Mouse (Mus musculus) c-Kit-positive CD71-negative TER-119-negative erythroid progenitor cells, embryonic 14.5 days (primary cell): ENCODE results near the gene 2310033P09Rik.
"Not testable (repeated sequence)": the region's sequence is repeated elsewhere in the genome, so short reads cannot be mapped to it uniquely, and the experiment has no call there.

ENCODE experiments used
- DNase-seq: peaks from one replicate; pipeline ENCODE4 v3.0.0-alpha.2; 2013; ENCODE audit warnings: low read depth

Gene 2310033P09Rik

DNA sequence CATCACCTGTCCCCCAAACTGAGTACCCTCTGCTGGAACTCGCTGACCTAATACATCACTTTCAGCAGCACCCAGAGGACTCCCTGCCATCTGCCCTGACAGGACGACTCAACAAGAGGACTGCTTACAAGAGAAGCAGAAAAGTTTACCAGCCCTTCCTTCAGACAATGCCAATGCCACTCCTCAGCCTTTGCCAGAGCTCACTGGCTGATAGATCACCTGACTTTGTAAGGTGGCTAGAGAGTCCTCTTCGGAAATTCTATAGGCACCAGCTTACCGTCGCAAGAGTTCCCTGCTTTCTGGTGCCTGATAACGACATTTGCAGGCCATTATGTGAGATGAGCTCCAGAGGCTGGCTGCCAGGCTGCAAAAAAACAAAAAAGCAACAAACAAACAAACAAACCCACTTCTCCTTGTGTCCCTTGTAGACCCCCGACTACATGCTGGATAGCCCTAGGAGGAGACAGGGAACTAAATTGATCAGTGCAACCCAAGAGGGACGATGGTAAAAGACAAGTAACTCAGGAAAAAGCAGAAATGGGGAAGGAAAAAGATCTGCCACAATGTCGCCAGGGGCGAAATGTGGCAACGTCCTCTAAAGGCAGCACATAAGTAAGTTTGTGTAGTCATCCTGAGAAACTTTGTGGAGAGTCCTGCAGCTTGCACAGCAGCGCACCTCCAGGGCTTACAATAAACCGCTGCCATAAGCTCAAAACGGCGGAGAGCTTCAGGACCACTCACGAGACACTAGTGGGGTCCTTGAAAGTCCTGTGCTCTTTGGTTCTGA lies 6.7 kb upstream of the 2310033P09Rik start:
- DNase-seq, result no peak

DNA sequence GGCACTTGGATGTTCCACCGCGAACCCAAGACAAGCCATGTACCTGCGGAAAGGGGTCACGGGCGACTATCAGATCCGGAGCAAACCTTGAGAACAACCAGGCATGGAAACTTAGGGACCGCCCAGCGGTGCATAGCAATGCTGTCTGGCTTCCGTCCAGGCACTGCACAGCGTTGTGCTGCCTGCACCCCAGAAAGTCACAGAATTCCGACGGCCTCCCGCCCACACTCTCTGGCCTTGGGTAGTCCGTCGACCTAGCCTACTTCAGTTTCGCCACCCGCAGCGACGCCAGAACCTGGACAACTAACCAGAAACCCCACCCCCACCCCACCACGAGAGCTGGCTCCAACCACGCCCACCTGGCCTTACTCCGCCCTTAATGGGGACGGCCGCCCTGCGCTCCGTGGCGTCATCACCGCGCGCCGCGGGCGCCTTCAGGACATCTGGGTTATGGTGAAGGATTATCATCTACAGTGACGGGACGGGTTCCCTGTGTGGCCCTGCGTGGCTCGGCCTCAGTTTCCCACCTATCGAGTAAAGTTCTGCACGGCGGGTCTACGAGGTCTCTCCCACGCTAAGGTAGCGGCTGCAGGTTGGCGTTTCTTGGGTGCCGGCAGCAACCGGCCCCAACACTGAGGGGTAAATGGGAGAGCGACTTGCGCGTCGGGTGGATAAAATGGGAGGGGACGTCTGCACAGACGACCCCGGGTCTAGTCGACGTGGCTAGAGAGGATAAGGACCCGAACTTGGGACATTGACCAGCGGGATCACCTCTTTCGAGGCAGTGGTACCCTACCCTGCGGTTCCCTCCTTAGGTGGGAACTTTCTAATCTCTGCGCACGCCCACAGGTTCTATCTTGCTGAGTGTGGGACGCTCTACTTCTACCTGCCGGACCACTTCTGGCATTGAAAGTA lies 5.8 kb upstream of the 2310033P09Rik start, which contains the start of gene Mrpl55:
Gene Mrpl55, plus strand, starts transcription at position 406 of the 915 bp plus-strand sequence.
- DNase-seq, result peak; percentile 79

DNA sequence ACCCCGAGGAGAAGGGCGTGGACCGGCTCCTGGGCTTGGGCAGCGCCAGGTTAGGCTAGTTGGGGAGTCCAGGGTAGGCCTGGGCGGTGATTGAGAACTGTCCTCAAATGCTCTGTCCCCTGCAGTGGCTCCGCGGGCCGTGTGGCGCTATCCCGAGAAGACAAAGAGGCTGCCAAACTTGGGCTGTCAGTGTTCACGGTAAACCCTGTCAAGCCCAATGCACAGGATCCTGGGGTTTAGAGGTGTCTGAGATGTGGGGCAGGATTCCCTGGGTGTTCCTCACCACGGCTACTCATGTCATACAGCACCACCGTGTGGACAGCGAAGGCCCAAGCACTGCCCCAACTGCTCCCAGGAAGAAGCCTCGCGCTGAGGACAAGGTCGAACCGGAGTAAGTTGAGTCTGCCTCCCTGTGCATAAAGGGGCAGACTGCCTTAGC lies 901 bp downstream of the 2310033P09Rik start:
- no peak for DNase-seq

DNA sequence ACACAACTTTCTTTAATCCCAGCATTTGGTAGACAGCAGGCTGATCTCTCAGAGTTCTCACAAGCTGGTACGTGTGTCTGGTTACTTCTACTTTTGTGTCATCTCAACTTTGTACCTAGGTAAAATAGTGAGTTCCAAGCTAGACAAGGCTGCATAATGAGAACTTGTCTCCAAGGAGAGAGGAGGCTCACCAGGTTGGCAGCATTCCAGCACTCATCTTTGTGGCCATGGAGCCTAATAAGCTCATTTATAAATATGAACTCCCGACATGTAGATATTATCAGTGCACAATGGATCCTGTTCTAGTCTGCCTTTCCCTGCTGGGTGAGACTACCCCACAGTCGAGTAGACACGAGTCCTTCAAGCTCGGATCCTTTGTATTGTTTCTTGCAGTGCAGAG lies 1.5 kb downstream of the 2310033P09Rik start:
- DNase-seq, result no peak

DNA sequence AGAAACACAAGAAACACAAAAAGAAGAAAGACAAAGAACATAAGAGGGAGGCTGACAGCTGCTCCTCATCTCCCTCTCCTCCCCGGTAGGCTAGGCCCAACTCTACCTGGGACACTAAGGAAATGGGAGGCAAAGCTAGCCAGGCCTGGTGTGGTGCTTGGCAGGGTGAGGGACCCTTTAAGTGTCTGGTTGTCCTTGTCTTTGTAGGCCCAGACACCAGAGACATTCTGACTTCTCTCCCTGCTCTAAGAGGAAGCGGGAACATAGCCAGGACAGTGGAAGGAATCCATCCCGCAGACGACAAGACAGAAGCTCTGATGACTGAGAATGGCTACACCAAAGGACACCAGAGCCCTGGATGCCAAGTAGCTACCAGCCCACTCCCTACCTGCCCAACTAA lies 1.9 kb downstream of the 2310033P09Rik start:
- DNase-seq, result no peak

DNA sequence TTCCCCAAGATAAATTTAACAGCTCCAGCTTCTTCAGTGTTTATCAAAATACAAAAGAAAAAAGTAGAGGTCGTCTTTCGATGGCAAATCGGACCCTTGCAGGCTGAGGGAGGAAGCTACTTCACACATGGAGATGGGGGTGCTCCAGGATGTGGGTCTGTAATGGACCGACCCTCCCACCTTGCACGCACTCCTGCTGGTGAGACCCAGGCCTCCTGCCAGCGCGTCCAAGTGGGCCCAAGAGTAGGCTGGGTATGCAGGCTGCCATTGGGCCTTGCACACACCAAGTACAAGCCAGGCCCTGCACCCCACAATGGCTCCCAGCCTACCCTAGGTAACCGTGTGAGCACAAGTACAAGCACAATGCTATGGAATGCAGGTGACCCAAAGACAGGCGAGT lies 3.4 kb downstream of the 2310033P09Rik start:
- not testable (repeated sequence) for DNase-seq

DNA sequence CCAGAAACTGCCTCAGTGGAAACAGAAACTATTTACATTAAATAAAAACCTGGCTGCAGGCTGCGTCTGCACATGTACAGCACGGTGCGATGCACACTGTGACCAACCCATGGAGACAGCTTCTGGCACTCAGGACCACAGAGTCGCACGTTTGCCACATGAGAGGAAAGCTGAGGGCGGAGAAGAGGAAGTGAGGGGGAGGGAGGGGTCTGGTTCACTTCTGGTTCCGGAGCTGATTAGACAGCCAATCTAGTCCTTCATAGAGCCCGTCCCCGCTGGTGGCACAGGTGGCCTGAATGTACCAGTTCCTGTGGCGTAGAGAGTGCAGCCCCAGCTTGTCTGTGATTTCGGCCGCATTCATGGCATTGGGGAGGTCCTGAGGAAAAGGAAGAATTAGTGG lies 4.2 kb downstream of the 2310033P09Rik start:
- DNase-seq, result not testable (repeated sequence)

DNA sequence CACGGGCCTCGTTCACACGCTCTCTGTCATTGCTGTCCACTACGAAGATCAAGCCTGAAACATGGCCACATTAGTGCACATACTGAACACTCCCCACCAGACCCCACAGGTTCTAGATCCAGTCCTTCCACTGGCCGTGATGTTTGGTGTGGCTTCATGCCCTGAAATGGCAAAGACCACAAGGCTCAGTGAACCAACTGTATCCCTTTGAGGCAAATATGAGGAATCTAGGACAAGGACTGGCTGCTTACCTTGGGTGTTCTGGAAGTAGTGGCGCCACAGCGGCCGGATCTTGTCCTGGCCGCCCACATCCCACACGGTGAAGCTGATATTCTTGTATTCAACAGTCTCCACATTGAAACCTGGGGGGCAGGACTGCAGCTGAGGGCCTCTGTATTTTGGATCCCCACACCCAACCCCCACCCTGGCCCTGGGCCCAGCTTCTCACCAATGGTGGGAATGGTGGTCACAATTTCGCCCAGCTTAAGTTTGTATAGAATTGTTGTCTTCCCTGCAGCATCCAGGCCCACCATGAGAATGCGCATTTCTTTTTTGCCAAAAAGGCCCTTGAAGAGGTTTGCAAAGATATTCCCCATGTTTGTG lies 4.9 kb downstream of the 2310033P09Rik start:
- DNase-seq, result no peak

DNA sequence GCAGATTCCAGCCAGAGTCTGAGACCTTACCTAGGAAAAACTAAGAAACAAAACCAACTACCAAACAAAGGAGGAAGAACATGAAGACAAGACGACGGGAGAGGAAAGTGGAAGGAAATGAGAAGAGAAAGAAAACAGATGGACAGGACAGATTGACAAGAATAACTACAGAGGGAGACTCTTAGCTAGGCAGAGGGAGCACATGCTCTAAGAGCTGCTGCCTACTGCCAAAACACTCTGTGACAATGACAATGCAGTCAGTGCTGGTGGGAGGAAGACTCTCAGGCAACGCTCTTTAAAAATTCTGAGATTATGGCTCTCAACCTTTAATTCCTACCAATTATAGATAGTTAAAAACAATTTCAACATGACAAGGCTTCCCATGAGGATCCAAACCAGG lies 8.8 kb downstream of the 2310033P09Rik start:
- DNase-seq, result no peak

DNA sequence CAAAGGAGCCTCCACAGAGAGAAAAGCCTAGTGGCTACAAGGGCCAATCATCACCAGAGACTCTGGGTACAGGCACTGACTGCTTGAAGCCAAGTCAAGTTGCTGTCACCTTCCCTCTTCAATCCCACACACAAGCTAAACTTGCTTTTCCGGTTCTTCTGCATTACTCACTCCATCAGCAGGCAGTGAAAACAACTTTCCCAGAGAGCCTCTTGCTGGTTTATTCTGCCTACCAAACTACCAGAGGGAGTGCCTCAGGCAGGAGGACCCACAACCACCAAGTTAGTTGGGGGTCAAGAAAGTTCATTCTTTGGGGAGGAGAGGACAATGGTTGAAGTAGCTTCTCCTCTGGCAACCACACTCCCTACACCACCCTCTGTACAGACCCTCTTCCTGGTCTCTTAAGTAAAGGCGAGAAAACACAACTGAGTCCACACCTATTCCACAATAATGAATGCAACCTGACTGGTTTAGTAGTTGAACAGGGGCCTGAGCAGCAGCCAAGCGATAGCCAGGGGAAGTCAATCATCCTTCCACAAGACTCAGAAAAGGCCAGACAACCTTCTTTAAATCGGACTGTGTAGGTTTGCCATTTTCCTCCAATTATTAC lies 10.4 kb downstream of the 2310033P09Rik start:
- no peak for DNase-seq

DNA sequence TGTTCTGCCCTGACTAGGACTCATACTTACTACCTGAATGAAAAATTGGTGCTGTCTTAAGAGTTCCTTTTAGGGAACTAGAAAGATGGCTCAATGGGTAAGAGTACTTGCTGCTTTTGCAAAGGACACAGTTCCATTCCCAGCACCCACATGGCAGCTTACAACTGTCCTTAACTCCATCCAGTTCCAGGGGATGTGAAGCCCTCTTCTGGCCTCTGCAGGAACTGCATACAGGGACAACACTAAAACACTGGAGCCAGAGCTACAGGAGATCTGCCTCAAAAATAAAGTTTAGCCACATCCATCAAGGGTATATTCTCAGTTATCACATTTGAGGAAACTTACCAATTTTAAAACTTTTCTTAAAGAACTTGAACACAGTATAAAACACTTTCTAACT lies 10.9 kb downstream of the 2310033P09Rik start:
- no peak for DNase-seq

DNA sequence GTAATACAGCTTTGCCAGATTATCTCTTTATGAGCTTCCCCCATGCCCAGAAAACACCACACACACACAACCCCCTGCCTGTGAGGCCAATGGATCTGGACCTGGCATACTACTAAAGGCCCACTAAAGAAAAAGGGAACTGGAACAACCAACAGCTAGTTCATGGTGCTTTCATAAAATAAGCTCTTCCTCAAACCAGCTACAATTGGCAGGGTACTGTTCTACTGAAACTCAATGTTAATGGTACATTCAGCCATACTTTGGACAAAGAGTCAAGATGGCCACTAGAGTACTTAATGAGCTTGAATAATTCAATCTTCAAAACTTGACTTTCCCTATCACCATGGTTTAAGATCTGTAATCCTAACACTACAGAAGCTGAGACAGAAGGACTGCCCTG lies 13.5 kb downstream of the 2310033P09Rik start:
- DNase-seq, result no peak

DNA sequence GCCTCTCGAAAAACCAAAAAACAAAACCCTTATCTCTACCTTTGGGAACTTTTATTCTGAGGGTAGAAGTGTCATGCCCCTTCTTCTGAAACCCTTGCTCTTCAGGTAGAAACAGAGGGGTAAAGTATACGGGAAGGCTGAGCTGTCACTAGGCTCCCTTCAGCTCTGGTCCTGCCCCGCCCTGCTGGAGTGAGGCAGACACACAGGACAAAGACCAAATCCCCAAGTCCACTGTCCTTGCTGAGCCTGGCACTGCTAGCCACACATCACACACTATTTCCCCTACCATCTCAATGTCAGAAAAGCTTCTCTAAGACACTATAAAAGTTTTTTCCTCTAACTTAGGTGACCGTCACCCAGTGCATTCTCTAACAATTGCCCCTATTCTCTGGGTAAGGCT lies 14.2 kb downstream of the 2310033P09Rik start:
- DNase-seq, result no peak

DNA sequence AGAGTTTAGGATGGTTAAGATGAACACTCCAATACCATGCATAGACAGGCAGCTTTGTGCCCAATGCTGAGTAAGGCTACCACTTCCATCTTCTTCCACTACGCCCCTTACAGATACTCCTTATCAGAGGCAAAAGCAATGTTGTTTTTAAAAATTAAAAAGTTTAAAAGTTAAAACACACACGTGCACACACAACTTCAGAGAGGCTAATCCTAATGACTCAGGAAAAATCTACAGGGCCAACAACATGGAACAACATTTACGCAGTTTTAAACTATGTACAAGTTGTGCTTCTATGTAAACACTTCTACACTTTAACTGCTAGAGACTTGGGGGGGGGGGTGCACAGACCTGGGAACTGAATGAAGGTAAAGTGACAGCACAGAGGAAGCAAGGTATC lies 15.9 kb downstream of the 2310033P09Rik start:
- no peak for DNase-seq

DNA sequence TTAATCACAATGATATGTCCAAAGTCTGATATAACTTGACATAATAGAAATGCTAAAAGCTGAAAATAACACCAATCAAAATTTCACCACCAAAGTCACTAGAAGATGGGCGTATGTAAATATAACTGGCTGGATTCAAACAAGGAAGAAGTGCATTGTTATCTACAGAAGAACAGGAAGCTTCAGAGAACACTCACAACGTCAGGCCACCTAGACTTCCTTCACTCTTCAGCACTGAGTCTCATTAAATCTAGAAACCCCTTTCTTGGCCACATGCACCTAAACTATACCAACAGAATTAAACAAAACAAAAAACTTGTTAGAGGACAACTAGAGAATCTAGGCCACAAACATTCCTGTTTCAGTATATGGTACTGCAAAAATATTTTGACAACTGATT lies 16.3 kb downstream of the 2310033P09Rik start:
- DNase-seq, result no peak

DNA sequence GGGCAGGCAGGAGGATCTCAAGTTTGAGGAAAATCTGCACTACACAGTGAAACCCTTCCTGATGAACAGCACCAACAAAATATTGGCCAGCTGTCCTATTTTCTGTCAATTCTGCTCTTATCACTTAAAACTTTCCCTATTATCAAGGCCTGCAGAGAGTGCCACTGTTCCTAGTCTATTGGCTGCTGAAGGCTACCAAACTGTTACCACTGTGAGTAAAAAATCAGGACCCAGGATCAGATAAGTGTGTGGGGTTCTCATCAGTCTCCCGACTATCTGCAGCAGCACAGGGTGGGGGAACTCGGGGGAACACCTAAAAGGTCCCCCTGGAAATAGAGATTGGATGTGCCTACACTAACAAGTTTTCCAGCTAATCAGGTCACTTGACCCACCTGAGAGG lies 17.0 kb downstream of the 2310033P09Rik start:
- DNase-seq, result no peak

DNA sequence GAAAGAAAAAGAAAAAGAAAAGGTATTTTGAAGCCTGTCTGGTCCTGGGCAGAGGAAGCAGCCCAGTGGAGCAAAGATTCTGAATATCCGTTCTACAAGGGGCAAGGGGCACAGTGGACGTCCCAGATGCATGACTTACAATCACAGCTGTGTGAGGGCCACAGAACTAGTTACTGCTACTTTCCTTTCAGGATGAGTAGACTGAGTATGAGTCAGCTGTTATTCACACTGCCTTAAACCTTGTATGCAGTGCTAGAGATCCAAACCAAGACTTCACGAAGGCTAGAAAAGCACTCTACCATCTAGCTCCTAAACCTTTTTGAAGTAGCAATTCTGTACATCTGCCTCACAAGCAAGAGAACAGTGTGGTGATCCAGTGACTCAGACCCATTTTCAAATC lies 18.1 kb downstream of the 2310033P09Rik start:
- DNase-seq, result no peak

DNA sequence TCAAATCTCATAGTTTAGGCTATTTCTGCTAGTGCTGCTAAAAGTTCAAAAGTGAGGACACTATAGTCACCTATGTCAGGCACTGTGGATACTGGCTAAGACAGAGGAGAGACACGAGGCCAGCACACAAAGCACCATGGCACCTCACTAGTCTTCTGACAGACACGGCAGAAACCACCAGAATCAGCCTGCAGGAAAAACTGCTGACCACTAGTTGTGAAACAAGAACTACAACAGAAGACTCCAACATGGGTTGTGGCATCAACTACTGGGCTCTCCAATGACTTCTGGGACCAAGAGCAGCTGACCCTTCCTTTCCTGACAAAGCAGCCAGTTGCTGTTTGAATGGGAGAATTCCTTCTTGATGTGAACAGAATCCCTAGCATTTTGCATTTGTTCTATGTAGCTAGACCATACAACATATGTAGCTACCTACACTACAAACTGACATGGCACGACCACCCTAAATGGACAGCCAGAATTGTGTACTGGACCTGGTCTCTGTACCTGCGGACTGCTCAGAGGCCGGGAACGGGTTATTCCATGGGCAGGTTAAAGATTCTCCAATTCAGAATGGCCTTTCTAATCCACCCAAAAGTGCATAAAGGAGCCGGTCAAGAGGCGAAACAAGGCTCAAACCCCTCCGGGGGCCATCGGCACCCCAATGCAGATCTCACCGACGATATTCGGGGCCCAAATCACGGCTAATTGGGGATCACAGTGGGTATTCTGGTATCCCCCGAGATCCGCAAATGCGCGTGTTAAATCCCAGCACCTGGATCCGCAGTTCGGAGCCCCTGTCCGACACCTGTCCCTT lies 18.9 kb downstream of the 2310033P09Rik start:
- no peak for DNase-seq

DNA sequence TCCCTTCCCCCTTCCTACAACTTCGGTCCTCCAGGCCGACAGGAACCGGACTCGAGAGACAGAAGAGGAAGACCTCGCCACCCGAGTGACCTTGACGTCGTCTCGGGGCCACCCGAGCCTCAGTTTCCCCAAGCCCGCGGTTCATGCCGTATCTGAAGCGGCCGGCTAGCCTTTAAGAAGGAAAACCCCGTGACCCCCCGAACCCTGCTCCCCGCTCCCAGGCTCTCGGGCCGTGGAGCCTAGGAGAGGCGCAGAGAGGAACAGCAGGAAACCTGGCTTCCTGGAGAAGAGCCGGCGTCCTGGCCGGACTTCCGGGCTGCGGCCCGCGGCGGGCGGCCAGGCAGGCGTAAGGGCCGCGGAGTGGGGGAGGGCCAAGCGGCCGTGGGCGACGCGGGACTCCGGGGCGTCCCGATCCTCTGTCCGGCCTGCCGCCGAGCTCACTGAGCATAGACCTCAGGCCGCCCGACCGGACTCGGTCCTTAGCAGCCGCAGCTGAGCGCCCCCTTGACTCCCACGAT lies 19.5 kb downstream of the 2310033P09Rik start:
- no peak for DNase-seq

DNA sequence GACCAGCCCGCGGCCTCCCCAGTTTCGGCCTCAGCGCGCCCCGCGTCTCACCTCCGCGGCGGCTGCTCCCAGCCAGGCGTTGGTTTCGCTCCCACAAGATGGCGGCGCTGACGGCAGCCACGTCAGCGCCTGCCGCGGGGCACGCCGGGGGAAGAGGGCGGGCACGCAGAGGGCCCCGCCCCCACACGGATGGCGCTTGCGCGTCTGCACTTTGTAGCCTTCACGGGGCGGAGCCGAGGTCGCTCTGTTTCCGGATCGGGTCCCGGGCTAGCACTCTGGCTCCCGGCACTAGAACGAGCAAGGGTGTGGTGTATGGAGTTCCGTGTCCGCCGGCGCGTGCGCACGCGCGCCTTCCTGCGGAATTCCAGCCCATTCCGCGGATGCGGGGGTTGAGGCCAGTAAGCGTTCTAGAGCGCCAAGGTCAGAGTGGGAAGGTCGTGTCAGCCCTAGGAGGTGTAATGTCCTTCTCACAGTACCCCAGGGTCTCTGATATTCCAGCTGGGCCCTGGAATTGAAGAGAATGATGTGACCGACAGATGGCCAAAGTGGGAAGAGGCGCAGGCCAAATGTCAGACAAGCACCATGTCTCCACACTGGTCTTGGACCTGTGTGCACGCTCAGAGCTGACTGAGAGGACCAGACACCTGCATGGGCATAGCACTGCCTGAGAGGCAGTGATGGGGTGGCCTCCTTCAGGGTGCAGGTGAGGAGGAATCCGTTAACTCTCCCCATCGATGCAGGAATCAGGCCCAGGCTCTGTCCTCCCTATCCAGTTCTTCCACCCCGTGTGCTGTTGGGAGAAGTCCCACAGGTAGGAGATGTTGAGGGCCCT lies 20.2 kb downstream of the 2310033P09Rik start, which contains the start of gene Arf1:
Gene Arf1, minus strand, starts transcription at position 149 of the 832 bp plus-strand sequence.
- DNase-seq, result peak; percentile 93
